24 mouse cellular contexts compared by ENCODE assay signal in genomic region chr12:88966329-88966728, GRCm38 (mm10).
"Had no signal": no experiment of that assay in that cellular context is flagged by ENCODE, and none has a peak within 500 bp of the region (broad histone marks: within the 10 kb centered on the region; RNA-seq: fewer than 3 reads in every experiment).

No protein-coding gene starts in this region.

- H3K4me3 ChIP-seq: gastrocnemius, adult 2 months; heart, embryonic 10.5 days; heart, embryonic 12.5 days; hindbrain, embryonic 13.5 days; hindbrain, embryonic 15.5 days; kidney, embryonic 15.5 days; limb, embryonic 13.5 days; limb, embryonic 15.5 days had no signal

- H3K9me3 ChIP-seq: heart, embryonic 10.5 days; heart, embryonic 12.5 days; hindbrain, embryonic 13.5 days; hindbrain, embryonic 15.5 days; kidney, embryonic 15.5 days; limb, embryonic 13.5 days; limb, embryonic 15.5 days had no signal

- H3K9ac ChIP-seq: heart, embryonic 12.5 days; hindbrain, embryonic 13.5 days; hindbrain, embryonic 15.5 days; kidney, embryonic 15.5 days; limb, embryonic 13.5 days; limb, embryonic 15.5 days had no signal

- H3K4me1 ChIP-seq: heart, embryonic 10.5 days; heart, embryonic 12.5 days; hindbrain, embryonic 13.5 days; hindbrain, embryonic 15.5 days; kidney, embryonic 15.5 days; limb, embryonic 13.5 days; limb, embryonic 15.5 days had no signal

- H3K27me3 ChIP-seq: heart, embryonic 12.5 days; hindbrain, embryonic 13.5 days; hindbrain, embryonic 15.5 days; kidney, embryonic 15.5 days; limb, embryonic 13.5 days; limb, embryonic 15.5 days had no signal

- DNase-seq: gastrocnemius, adult 2 months; gastrocnemius, postnatal 10 days; gastrocnemius, postnatal 25 days; heart, adult 18-20 months; heart, postnatal 10 days; heart, postnatal 36 days; kidney, adult 11 months; kidney, adult 2 months; kidney, adult 9 months; kidney, postnatal 14 days; kidney, postnatal 36 days; layer of hippocampus, adult 9-11 months; layer of hippocampus, postnatal 36 days; left cerebral cortex, postnatal 4 days had no signal

- ATAC-seq: hindbrain, postnatal 0 days; intestine, embryonic 16.5 days had no signal

- H3K36me3 ChIP-seq: heart, embryonic 10.5 days; heart, embryonic 12.5 days; hindbrain, embryonic 13.5 days; hindbrain, embryonic 15.5 days; kidney, embryonic 15.5 days; limb, embryonic 13.5 days; limb, embryonic 15.5 days had no signal

- H3K27ac ChIP-seq: gastrocnemius, adult 2 months; heart, embryonic 10.5 days; hindbrain, embryonic 13.5 days; hindbrain, embryonic 15.5 days; hindbrain, postnatal 0 days; kidney, embryonic 15.5 days; kidney, postnatal 0 days; limb, embryonic 13.5 days; limb, embryonic 15.5 days had no signal

- H3K4me2 ChIP-seq: heart, embryonic 12.5 days; hindbrain, embryonic 13.5 days; hindbrain, embryonic 15.5 days; kidney, embryonic 15.5 days; limb, embryonic 13.5 days; limb, embryonic 15.5 days had no signal
